Mouse (Mus musculus) lung, postnatal 0 days (tissue): Measurements from ENCODE around the gene Nid2. TPM values are rescaled to one million over a fixed set of nuclear protein-coding genes. Genes with fewer than 3 reads are reported as not detected.
A peak's percentile ranks its signal among the peaks of the same experiment; 100 is the strongest.

Experiments used
- ATAC-seq: fragments of 200-750 bp; cut with Nextera tagmentation; 2 replicates; pipeline ENCODE4 v1.8.0; 2017; ENCODE audit warnings: moderate library complexity
- DNase-seq: peaks from one replicate; pipeline ENCODE4 v3.0.0-alpha.2; 2016; ENCODE audit warnings: low spot score
- H3K27ac ChIP-seq: fragments of 300-500 bp; sonication (generic); 2 replicates; pipeline ENCODE4 v1.5.1; 2014; ENCODE audit warnings: antibody characterized with exemption, mild to moderate bottlenecking, low read length, mixed read lengths
- H3K27me3 ChIP-seq: fragments of 300-500 bp; sonication (generic); replicated peaks from 2 replicates; pipeline ENCODE4 v1.6.1; 2014; ENCODE audit warnings: low read length, mixed read lengths; ENCODE audit not compliant: insufficient read depth
- H3K36me3 ChIP-seq: fragments of 300-500 bp; sonication (generic); 2 replicates; pipeline ENCODE4 v1.6.1; 2014; ENCODE audit warnings: low read length, mixed read lengths; ENCODE audit not compliant: insufficient read depth
- H3K4me1 ChIP-seq: fragments of 300-500 bp; sonication (generic); 2 replicates; pipeline ENCODE4 v1.6.1; 2014; ENCODE audit warnings: antibody characterized with exemption, low read depth, low read length, mixed read lengths; ENCODE audit not compliant: insufficient read depth
- H3K4me2 ChIP-seq: fragments of 300-500 bp; sonication (generic); replicated peaks from 2 replicates; pipeline ENCODE4 v1.6.1; 2014; ENCODE audit warnings: low read depth, mild to moderate bottlenecking, low read length, moderate library complexity, mixed read lengths
- H3K4me3 ChIP-seq: fragments of 300-500 bp; sonication (generic); 2 replicates; pipeline ENCODE4 v1.5.1; 2014; ENCODE audit warnings: low read depth, low read length
- H3K9ac ChIP-seq: fragments of 300-500 bp; sonication (generic); replicated peaks from 2 replicates; pipeline ENCODE4 v1.6.1; 2014; ENCODE audit warnings: low read depth, mild to moderate bottlenecking
- H3K9me3 ChIP-seq: fragments of 300-500 bp; sonication (generic); 2 replicates; pipeline ENCODE4 v1.6.1; 2016; ENCODE audit warnings: low read length, mixed read lengths
- CTCF ChIP-seq: IDR thresholded peaks from 2 replicates; pipeline ENCODE4 v1.5.1; 2016; ENCODE audit warnings: antibody characterized with exemption, mild to moderate bottlenecking
- EP300 ChIP-seq: IDR thresholded peaks from 2 replicates; pipeline ENCODE4 v1.6.1; 2016; ENCODE audit warnings: antibody characterized with exemption, mild to moderate bottlenecking, control low read depth
- WGBS: fragments of 180-500 bp; shearing (Covaris S2); extraction: QIAGEN DNeasy Blood & Tissue Kit; methylation state at CpG from one replicate; pipeline ENCODE4 v1.1.7; 2014; 5-methylcytosine and 5-hydroxymethylcytosine counted together
- polyA plus RNA-seq: library from polyadenylated mRNA; unstranded; fragments of >200 nt; fragmentation: Nextera tagmentation; extraction: Ambion mirVana; gene quantifications from 2 replicates; pipeline ENCODE4 v1.2.1, GENCODE M21; 2015

Gene Nid2
- polyA plus RNA-seq, 1 experiment from 2014 or later, result 39.0 TPM

GRCm38 (mm10) chr14:19752276-19752675, 1.2 kb downstream of the Nid2 start:
- DNase-seq (no peak), ATAC-seq (no peak)
- no peaks in the 10 kb centered on the region for H3K36me3 ChIP-seq
- 0 out of 2 replicates have a peak overlapping the region, but pooled peaks have one; percentile 23 for H3K9ac ChIP-seq
- no peak overlapping the region for H3K27ac ChIP-seq
- H3K27me3 ChIP-seq, result peaks cover 10% of the 10 kb centered on the region; the same call in 1 of the 2 replicates
- H3K4me2 ChIP-seq, result peak overlapping the region; percentile 75
- TF ChIP-seq EP300 (no peak), CTCF (no peak)
- 4% methylated on average over 21 of the region's 21 CpGs for WGBS
- 0 out of 2 replicates have a peak, but pooled peaks cover 4% of the 10 kb centered on the region for H3K4me1 ChIP-seq
- H3K4me3 ChIP-seq, result peak overlapping the region; percentile 54
- no peaks in the 10 kb centered on the region for H3K9me3 ChIP-seq

DNA sequence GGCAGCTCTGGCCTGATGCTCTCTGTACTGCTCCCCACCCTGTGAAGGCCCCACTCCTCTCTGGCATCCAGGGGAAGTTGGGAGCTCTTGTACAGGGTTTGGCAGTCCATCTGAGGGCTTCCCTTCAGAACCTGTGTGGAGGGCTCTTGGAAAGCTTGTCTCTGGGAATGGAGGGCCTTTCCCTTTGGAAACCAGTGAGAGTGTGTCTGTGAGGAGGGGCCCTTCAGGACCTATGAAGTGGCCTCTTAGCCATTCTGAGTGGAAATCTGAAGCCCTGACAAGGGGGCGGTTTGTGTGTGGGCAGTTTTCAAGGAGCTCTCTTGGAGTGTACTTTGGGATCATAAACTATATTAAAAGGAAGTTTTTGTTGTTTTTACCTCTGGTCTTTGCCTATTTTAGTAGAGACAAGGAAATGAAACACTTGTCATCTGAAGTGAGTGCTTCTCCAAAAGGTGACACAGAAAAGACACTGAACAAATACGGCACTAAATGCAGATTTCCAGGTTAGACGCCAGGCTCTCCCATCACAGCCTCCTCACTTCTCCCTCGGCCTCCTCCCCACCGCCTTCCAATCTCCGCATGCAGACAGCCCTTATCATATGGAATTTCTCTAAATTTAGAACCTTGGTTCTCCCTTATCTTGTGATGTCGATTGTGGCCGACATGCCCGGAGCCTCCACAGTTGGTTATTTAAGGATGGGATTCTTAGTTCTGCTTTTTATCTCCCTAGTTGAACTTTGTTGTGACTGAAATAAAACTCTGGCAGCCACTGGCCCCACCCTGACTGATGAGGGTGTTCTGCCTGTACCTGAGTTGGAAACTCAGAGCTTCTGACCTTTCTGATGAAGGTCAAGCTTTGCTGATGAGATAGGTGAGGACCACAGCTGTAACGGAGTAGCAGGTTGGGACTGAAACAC, 8.5 kb downstream of the Nid2 start:
- Histone ChIP-seq H3K27ac (no peak overlapping the region), H3K36me3 (no peaks in the 10 kb centered on the region), H3K9ac (no peak overlapping the region), H3K4me1 (no peaks in the 10 kb centered on the region), H3K27me3 (peaks cover 5% of the 10 kb centered on the region; the same call in 1 of the 2 replicates), H3K9me3 (no peaks in the 10 kb centered on the region), H3K4me2 (no peak overlapping the region), H3K4me3 (no peak overlapping the region)
- DNase-seq, result peak; percentile 86
- ATAC-seq, result peak; percentile 95
- 33% methylated on average over 10 of the region's 10 CpGs for WGBS
- TF ChIP-seq CTCF, result no peak
- peak; percentile 52; the same call in 1 of the 2 replicates for TF ChIP-seq EP300

DNA sequence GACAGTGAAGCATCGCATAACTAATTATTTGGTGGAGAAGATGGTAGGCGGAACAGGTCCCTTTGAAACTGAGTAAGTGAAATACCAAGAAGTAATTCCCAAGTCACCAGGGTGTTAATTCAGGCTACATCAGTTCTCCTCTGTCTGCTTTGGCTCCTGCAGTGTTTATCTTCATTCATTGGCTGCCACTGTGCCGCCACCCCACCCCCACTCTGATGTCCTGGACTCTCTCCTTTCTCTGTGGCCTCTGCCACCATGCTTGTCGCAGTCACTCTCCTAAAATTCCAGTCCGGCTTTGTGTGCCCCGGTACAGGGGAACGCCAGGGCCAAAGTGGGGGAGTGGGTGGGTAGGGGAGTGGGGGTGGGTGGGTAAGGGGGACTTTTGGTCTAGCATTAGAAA, 9.7 kb downstream of the Nid2 start:
- DNase-seq (no peak), ATAC-seq (no peak)
- Histone ChIP-seq H3K36me3 (0 out of 2 replicates have a peak, but pooled peaks cover 5% of the 10 kb centered on the region), H3K27me3 (peaks cover 5% of the 10 kb centered on the region; the same call in 1 of the 2 replicates), H3K27ac (no peak overlapping the region), H3K4me3 (no peak overlapping the region), H3K4me1 (no peaks in the 10 kb centered on the region), H3K9me3 (no peaks in the 10 kb centered on the region), H3K9ac (no peak overlapping the region), H3K4me2 (no peak overlapping the region)
- 39% methylated on average over 7 of the region's 7 CpGs for WGBS
- TF ChIP-seq EP300, result no peak
- no peak for TF ChIP-seq CTCF

- 58% methylated on average over 4 of the region's 4 CpGs for WGBS
- Histone ChIP-seq H3K4me3 (no peak overlapping the region), H3K27me3 (no peaks in the 10 kb centered on the region; the same call in 1 of the 2 replicates), H3K9me3 (no peaks in the 10 kb centered on the region), H3K4me1 (no peaks in the 10 kb centered on the region), H3K27ac (no peak overlapping the region), H3K36me3 (0 out of 2 replicates have a peak, but pooled peaks cover 5% of the 10 kb centered on the region), H3K4me2 (no peak overlapping the region), H3K9ac (no peak overlapping the region)
- no peak for ATAC-seq
- no peak for DNase-seq
- TF ChIP-seq CTCF (no peak), EP300 (no peak)
Observed at GRCm38 (mm10) chr14:19762014-19762413, 10.9 kb downstream of the Nid2 start.

GRCm38 (mm10) chr14:19763527-19763926, 12.5 kb downstream of the Nid2 start:
- no peak overlapping the region for H3K9ac ChIP-seq
- no peak overlapping the region for H3K4me2 ChIP-seq

GRCm38 (mm10) chr14:19764331-19764730, 13.3 kb downstream of the Nid2 start:
- DNase-seq (no peak), ATAC-seq (no peak)
- TF ChIP-seq EP300 (no peak), CTCF (no peak)
- 0 out of 2 replicates have a peak, but pooled peaks cover 5% of the 10 kb centered on the region for H3K36me3 ChIP-seq
- no peaks in the 10 kb centered on the region for H3K9me3 ChIP-seq
- no peak overlapping the region for H3K4me3 ChIP-seq
- H3K27ac ChIP-seq, result no peak overlapping the region
- no peaks in the 10 kb centered on the region; the same call in 1 of the 2 replicates for H3K27me3 ChIP-seq
- no peaks in the 10 kb centered on the region for H3K4me1 ChIP-seq
- WGBS, result 84% methylated on average over 8 of the region's 8 CpGs
- no peak overlapping the region for H3K4me2 ChIP-seq
- no peak overlapping the region for H3K9ac ChIP-seq

More at GRCm38 (mm10) chr14:19763527-19763926, 12.5 kb downstream of the Nid2 start:
- ATAC-seq (no peak), DNase-seq (no peak)
- TF ChIP-seq CTCF (no peak), EP300 (no peak)
- Histone ChIP-seq H3K9me3 (no peaks in the 10 kb centered on the region), H3K4me3 (no peak overlapping the region), H3K4me1 (no peaks in the 10 kb centered on the region), H3K27ac (no peak overlapping the region), H3K27me3 (no peaks in the 10 kb centered on the region; the same call in 1 of the 2 replicates), H3K36me3 (0 out of 2 replicates have a peak, but pooled peaks cover 5% of the 10 kb centered on the region)
- 51% methylated on average over 8 of the region's 8 CpGs for WGBS
